In the genomic region with DNA sequence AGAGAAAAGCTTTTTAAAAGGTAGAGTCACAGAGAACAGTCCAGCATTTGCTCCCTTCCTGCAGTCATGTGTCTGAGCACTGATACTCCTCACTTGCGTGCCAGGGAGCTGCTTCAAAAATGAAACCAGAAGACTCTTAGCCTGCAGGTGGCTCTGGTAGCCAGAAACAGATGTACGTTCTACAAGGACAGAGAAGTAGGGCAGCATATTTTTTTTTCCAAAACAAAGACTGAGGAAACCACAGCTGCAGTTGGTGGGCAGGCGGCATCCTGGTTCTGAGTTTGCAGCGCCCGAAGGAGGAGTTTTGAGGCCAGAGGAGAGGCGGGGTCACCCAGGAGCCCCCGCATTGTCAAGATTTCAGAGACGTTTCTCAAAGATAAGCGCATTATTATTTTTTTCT, we compare ENCODE assay signal across 9 mouse cellular contexts. TPM values are rescaled to one million over a fixed set of nuclear protein-coding genes. Genes with fewer than 3 reads are reported as not detected.
DNase-seq lines count a peak whose midpoint lies in the region; ATAC-seq lines count a peak whose summit lies in the region.
"Had no signal": no experiment of that assay in that cellular context is flagged by ENCODE, and none has a peak within 500 bp of the region (broad histone marks: within the 10 kb centered on the region; RNA-seq: fewer than 3 reads in every experiment).

No protein-coding gene starts in this region.

- no peak overlapping the region for H3K9ac ChIP-seq in limb, embryonic 12.5 days (replicated peaks)
- no peak overlapping the region for H3K9ac ChIP-seq in midbrain, embryonic 16.5 days (ENCODE audit: low read depth, low read length)

- DNase-seq in 416B (ENCODE audit: low read depth) = peak; percentile 98
- peak; percentile 76 for DNase-seq in CD8-positive naive resting alpha-beta T cell, adult 2 months (ENCODE audit: low read depth in 2 of 2, low spot score in 2 of 2)
- peak; percentile 48 for DNase-seq in forelimb bud, embryonic 11.5 days (ENCODE audit: low read depth, low spot score)
- peak; percentile 94 for DNase-seq in induced T-regulatory cell, adult 2 months (ENCODE audit: low read depth)
- peak; percentile 83 to 92 for DNase-seq in thymus, postnatal 36 days

- H3K4me3 ChIP-seq in limb, embryonic 12.5 days (replicated peaks) = no peak overlapping the region
- H3K4me3 ChIP-seq in midbrain, embryonic 16.5 days (ENCODE audit: low read depth, low read length) = no peak overlapping the region
- H3K4me3 ChIP-seq: erythroblast, embryonic 14.5 days had no signal

- peak overlapping the region; percentile 29; the same call in 1 of the 2 replicates for H3K4me2 ChIP-seq in limb, embryonic 12.5 days
- no peak overlapping the region for H3K4me2 ChIP-seq in midbrain, embryonic 16.5 days (ENCODE audit: low read length)

- H3K27me3 ChIP-seq in limb, embryonic 12.5 days = no peaks in the 10 kb centered on the region
- no peaks in the 10 kb centered on the region for H3K27me3 ChIP-seq in midbrain, embryonic 16.5 days (ENCODE audit: control insufficient read depth, insufficient read depth, low read depth, low read length)

- 39% methylated on average over 9 of the region's 9 CpGs for WGBS in limb, embryonic 12.5 days
- 67% methylated on average over 9 of the region's 9 CpGs for WGBS in midbrain, embryonic 16.5 days

- H3K4me1 ChIP-seq in limb, embryonic 12.5 days (replicated peaks) = peaks cover 18% of the 10 kb centered on the region
- no peaks in the 10 kb centered on the region for H3K4me1 ChIP-seq in midbrain, embryonic 16.5 days (ENCODE audit: control insufficient read depth, insufficient read depth, low read length)

- H3K9me3 ChIP-seq in limb, embryonic 12.5 days = no peaks in the 10 kb centered on the region
- H3K9me3 ChIP-seq in midbrain, embryonic 16.5 days (replicated peaks; ENCODE audit: control insufficient read depth, low read length, poor library complexity, severe bottlenecking) = no peaks in the 10 kb centered on the region

- H3K27ac ChIP-seq in limb, embryonic 12.5 days = 0 out of 2 replicates have a peak overlapping the region, but pooled peaks have one; percentile 29
- no peak overlapping the region for H3K27ac ChIP-seq in midbrain, embryonic 16.5 days (ENCODE audit: low read length)

- H3K36me3 ChIP-seq in limb, embryonic 12.5 days = no peaks in the 10 kb centered on the region
- no peaks in the 10 kb centered on the region for H3K36me3 ChIP-seq in midbrain, embryonic 16.5 days (ENCODE audit: control insufficient read depth, insufficient read depth, low read length)

- no peak for ATAC-seq in limb, embryonic 12.5 days (ENCODE audit: insufficient number of reproducible peaks, insufficient read depth, low FRiP score, low TSS enrichment, low read depth)
- ATAC-seq in monocyte, adult 5-6 weeks (replicated peaks; ENCODE audit: insufficient number of reproducible peaks, low FRiP score, low TSS enrichment, poor library complexity, severe bottlenecking) = peak; percentile 55; the same call in 1 of the 2 replicates
- no peak for ATAC-seq in midbrain, embryonic 16.5 days

RNA-seq across cellular contexts. Expression of gene Rcbtb2, which starts 5.9 kb away (rescaled TPM):
- polyA plus RNA-seq in limb, embryonic 12.5 days (2016; fragmentation: Nextera tagmentation; extraction: Ambion mirVana) = 172 and 185 TPM in 2 replicates
- 50.0 to 78.5 TPM (median 57.1 TPM) in 3 replicates for total RNA-seq in monocyte, adult 5-6 weeks (2017)
- 53.0 and 64.5 TPM in 2 replicates for polyA plus RNA-seq in midbrain, embryonic 16.5 days (2015; fragmentation: Nextera tagmentation; extraction: Ambion mirVana)

Comparison
In these comparisons a context has a peak if more than half of its experiments do, and no peak if none do; other contexts are left out.
1. DNase-seq: peak in every context shown above with its lines; median percentile 98 in 416B; 94 in induced T-regulatory cell, adult 2 months; 88 in thymus, postnatal 36 days; 76 in CD8-positive naive resting alpha-beta T cell, adult 2 months; 48 in forelimb bud, embryonic 11.5 days.